Mouse (Mus musculus) gastrocnemius, postnatal 14 days (tissue): ENCODE results near the gene Tsacc. TPM values are rescaled to one million over a fixed set of nuclear protein-coding genes. Genes with fewer than 3 reads are reported as not detected.
"Not testable (repeated sequence)": the region's sequence is repeated elsewhere in the genome, so short reads cannot be mapped to it uniquely, and the experiment has no call there.

Experiments used
- DNase-seq: peaks from one replicate; pipeline ENCODE4 v3.0.0; 2021; ENCODE audit warnings: mixed read lengths
- intact Hi-C: fragments of 180-260 bp; cut with DNase I; formaldehyde crosslinking; loops from one replicate; pipeline ENCODE4 v1.15.1; 2025; ENCODE audit warnings: low total_unique reads
- long read RNA-seq, 2 experiments: library from polyadenylated mRNA; stranded (forward); transcript quantifications; one replicate each; pipeline ENCODE4 v2.0.0; 2021
- total RNA-seq, 2 experiments: library from RNA; stranded (reverse); gene quantifications; 2 replicates each; pipeline ENCODE4 v1.2.3; 2021

Tsacc gene
- 1 to 10 TPM; 5.8 to 8.5 TPM for total RNA-seq
- long read RNA-seq, experiment 1, partial matches to known transcripts = 0 of 4 reads
- long read RNA-seq, experiment 1, other reads (novel, unspliced or antisense) = 3 of 4 reads
- long read RNA-seq, experiment 2, partial matches to known transcripts = 0 of 5 reads
- long read RNA-seq, experiment 2, other reads (novel, unspliced or antisense) = 4 of 5 reads

GRCm38 (mm10) chr3:88296561-88297318, at the start of gene Tsacc, which contains the start of gene Cct3:
TSS of gene Tsacc (minus strand) at chr3:88296999.
TSS of gene Cct3 (plus strand) at chr3:88297116.
- peak; percentile 95 for DNase-seq
- intact Hi-C loops = no loop called here

- DNase-seq = no peak
- intact Hi-C loops = no loop called here
These were observed 42.2 kb upstream of the Tsacc start for GRCm38 (mm10) chr3:88339006-88339405.

- intact Hi-C loops = no loop called here
- no peak for DNase-seq
These were observed 41.5 kb upstream of the Tsacc start for GRCm38 (mm10) chr3:88338316-88338715.

- no peak for DNase-seq
- intact Hi-C loops = no loop called here
These were observed 40.7 kb upstream of the Tsacc start for GRCm38 (mm10) chr3:88337367-88338020.

- intact Hi-C loops = no loop called here
- peak; percentile 95 for DNase-seq
These were observed 39.5 kb upstream of the Tsacc start, which contains the start of the genes Tmem79 and Smg5 for GRCm38 (mm10) chr3:88336058-88337013. TSS of gene Tmem79 (minus strand) at chr3:88336148. TSS of gene Smg5 (plus strand) at chr3:88336260.

GRCm38 (mm10) chr3:88335436-88336053, 38.7 kb upstream of the Tsacc start:
- intact Hi-C loops = no loop called here
- no peak for DNase-seq

- no peak for DNase-seq
- intact Hi-C loops = no loop called here
These were observed 38.2 kb upstream of the Tsacc start for GRCm38 (mm10) chr3:88334902-88335435.

GRCm38 (mm10) chr3:88334029-88334658, 37.3 kb upstream of the Tsacc start:
- no peak for DNase-seq
- intact Hi-C loops = no loop called here

GRCm38 (mm10) chr3:88331282-88331681, 34.5 kb upstream of the Tsacc start:
- no peak for DNase-seq
- intact Hi-C loops = no loop called here

GRCm38 (mm10) chr3:88328956-88329355, 32.2 kb upstream of the Tsacc start:
- intact Hi-C loops = no loop called here

GRCm38 (mm10) chr3:88324951-88325405, 28.2 kb upstream of the Tsacc start, which contains the start of gene Glmp:
TSS of gene Glmp (plus strand) at chr3:88325023.
- DNase-seq = peak; percentile 63
- intact Hi-C loops = no loop called here

More at GRCm38 (mm10) chr3:88328956-88329355, 32.2 kb upstream of the Tsacc start:
- DNase-seq = no peak

GRCm38 (mm10) chr3:88299172-88299571, 2.4 kb upstream of the Tsacc start:
- intact Hi-C loops = no loop called here

GRCm38 (mm10) chr3:88297321-88297851, 587 bp upstream of the Tsacc start:
- no peak for DNase-seq
- intact Hi-C loops = no loop called here

More at GRCm38 (mm10) chr3:88299172-88299571, 2.4 kb upstream of the Tsacc start:
- DNase-seq = no peak

- DNase-seq = peak; percentile 7
- intact Hi-C loops = no loop called here
These were observed 664 bp downstream of the Tsacc start for GRCm38 (mm10) chr3:88296110-88296560.

GRCm38 (mm10) chr3:88295272-88295671, 1.5 kb downstream of the Tsacc start:
- DNase-seq, intact Hi-C loops: not testable (repeated sequence)

- DNase-seq = peak; percentile 8
- intact Hi-C loops = no loop called here
These were observed 4.8 kb downstream of the Tsacc start for GRCm38 (mm10) chr3:88291970-88292369.

GRCm38 (mm10) chr3:88288133-88288713, 8.6 kb downstream of the Tsacc start:
- intact Hi-C loops, DNase-seq: not testable (repeated sequence)
